Mouse (Mus musculus) thymus, postnatal 4 days (tissue): ENCODE measurements around the gene Pprc1.

ENCODE experiments used
- DNase-seq: peaks from one replicate; pipeline ENCODE4 v3.0.0; 2021

The Pprc1 gene

DNA sequence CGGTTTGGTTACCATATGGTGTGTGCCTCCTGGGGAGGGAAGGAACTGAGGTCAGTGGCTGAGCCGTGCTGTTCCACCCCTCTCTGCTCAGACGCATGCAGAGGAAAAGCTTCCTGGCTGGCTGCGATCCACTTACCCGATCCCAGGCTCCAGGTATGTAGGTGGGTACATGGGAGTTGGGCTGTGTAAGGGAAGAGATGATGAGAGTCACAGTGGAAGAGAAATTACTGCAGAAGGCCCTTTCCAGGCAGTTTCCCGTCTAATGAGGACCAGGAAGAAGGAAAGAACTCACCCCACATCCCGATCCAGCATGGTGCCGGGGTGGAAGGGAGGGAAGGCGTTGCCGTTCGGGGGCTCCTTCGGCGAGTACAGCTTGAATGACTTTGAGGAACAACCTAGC, 8.7 kb upstream of the Pprc1 start:
- DNase-seq, result no peak

DNA sequence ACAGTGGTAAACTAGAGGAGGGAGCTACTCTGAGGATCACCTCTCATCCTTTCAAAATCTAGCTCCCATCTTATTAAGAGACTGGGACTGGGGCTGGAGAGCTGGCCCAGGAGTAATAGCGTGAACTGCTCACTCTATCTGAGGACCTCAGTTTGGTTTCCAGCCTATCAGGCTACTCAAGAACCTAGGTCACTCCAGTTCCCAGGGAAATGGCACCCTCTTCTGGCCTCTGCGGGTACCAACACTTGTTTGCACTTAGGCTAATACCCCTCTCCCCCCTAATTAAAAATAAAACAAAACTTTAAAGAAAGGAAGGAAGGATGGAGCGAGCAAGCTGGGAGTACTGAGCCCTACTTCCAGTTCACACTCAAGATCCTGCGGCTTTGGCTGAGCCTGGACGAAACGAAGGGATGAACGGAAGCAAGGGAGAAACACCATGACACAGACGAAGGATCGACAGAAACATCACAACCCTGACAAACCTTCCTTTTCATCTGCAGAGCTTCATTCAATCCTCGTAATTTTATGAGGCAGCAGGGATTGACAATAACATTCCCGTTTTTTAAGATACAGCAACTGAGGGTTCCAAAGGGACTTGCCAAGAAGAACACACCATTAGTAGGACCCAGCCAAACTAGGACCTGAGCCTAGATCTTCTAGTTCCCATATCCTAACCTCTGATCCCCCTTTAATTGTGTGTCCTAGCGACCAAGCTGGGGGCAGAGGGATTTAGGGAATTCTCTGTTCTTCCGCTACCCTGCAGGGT, 8.0 kb upstream of the Pprc1 start:
- peak; percentile 67 for DNase-seq

DNA sequence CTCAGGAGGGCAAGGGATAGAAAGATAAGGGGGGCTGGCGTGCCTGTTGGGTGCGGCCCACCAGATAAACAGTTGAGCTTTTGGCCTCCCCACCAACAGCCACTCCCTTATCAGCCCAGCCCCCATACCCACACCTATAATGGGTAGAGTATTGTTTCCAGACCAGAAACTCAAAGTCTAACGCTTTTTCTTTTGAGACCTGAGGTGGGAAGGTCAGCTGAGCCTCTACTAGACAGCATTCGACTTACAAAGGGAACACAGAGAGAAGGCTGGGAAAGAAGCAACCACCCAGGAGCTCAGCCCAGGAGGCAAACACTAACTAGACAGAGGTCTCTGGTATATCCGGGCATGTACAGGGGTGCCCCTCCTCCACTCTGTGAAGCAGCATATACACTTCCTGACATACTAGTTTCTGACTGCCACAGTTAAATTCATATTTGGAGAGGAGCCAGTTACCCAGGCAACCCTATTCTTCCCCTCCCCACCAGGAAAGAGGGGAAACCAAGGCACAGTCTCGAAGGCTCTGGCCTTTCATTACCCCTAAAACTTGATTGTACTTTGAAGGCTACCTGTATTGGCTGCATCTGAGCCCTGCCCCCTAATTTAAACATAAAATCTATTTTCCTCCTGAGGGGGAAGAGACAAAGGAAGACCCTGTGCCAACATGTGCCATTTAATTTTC, 7.3 kb upstream of the Pprc1 start:
- peak; percentile 72 for DNase-seq

DNA sequence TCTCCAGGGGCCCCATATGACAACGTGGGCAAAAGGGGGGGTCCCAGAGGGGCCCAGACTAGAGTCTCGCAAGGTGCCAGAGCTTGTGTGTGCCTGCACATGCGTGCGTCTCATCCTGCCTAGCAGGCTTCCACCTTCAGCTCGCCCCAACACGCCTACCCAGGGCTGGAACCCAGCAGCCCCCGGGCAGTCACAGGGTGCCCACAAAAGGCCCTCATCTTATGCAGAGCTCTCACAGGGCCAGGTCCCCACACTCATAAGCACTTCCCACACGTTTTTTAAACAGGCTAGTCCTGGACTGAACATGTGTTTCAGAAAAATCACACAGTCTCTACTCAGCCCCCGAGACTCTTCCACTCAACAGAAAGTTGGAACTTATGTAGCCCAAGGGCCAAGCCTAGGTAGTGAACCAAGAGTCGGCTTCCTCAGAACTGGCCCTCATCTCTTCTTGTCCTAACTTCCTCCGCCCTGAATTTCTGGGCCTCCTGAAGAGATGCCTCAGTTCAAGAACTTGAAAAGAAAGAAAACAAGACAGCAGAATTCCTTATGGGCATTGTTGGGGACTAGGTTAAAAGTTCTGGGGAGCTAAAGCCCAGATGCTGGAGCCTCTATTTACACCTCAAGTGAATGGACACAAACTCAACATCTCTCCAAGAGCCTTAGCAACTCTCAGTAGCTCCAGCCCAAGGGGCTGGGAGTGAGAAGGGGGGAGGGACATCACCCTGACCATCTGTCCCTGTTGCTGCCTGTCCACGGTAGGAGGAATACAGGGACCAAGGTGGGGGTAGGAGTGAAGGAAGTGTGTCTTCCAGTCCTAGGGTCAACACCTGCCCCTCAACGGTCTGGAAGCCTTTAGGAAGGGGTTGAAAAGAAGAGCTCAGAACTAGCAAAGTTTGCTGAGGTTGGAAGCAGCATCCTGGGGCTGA, 6.5 kb upstream of the Pprc1 start:
- DNase-seq, result peak; percentile 72

DNA sequence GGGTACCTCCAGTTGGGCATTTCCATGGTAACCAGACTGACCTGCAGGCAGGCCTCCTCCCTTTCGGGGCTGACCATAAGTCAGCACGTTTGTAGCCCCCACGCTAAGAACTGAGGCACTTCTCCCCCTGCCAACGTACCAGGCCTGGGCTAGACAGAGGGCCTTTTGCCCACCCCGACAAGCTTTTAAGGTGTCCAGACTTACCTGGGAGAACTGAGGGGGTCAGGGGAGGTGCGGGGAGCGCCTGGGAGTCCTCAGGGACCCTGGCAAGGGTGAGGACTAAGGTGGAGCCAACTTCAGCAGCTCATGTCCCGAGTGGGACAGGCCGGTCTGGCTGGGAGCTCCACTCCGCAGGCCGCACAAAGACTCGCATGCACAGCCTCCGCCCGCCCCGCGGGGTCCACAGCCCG, 5.8 kb upstream of the Pprc1 start:
- peak; percentile 60 for DNase-seq

DNA sequence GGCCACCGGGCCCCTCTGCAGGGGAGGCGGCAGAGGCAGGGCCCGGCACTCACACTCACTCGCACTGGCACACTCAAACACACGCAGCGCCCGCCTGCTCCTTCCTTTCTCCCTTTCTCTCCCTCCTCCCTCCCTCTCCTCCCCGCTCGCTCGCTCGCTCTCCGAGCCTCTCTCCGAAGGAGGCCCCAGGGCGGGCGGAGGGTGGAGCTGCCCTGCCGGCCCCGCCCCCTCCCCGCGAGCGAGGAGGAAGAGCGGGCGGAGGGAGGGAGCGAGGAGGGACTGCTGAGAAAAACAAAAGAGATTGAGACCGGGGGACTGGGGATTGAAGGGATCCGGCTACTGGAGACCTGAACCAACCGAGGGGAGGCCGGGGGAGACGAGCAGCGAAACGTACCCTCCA, 5.2 kb upstream of the Pprc1 start:
- DNase-seq, result peak; percentile 98

DNA sequence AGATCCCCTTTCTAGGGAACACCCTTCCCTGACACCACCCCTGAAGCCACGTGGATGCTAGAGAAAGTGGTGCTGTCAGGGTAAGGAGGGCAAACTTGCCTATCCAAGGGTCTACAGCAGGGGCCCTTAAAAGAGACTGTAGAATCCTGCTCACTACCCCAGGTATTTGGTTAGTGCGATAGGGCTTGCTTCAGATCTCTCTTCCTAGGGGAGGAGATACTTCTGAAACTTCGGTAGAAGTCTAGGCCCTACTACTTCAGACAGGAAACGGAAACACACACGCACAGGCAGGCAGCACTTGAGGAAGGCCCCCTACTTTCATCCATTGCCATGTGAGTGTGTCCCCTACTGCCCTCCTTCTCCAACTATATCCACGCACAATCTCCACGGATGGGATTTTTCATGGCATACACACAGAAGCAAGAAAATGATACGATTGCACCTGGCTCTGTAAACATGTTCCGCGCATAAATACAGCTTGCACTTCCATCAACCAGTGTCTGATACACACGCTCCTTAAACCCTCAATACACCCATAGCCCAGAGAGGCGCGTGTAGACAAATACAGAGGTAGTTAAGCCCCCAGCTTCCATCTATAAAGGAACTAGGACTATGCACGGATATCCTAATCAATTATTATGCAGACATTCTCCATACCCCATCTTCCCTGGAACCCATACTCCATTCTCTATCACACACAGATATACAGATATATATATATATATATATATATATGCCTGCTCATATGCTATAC, 4.4 kb upstream of the Pprc1 start:
- DNase-seq, result peak; percentile 56

DNA sequence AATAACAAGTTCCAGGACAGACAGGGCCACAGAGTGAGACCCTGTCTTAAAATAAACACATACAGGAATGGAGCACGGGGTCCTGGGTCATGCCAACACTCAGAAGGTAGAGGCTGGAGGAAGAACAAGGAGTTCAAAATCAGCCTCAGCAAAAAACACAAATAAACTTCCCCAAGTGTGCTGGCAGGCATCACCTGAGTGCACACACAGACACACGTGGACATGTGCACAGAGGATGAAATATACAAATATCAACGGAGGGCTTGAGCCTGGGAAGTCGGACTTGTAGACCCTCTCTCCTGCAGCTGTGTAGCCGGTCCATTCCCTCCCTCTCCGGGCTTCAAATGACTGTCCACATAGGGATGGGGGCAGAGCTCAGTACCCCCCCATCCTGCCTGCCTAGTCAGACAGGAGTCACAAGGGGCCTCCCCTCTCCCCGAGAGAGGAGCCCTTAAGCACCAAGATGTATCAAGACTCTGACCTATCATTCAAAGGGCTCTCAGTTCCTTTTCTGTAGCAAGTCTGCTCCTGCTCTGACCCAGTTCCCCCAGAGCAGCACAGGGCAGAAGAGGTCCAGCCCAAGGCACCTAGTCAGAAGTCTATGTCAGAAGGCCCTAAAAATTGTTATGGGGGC, 3.3 kb upstream of the Pprc1 start:
- peak; percentile 36 for DNase-seq

DNA sequence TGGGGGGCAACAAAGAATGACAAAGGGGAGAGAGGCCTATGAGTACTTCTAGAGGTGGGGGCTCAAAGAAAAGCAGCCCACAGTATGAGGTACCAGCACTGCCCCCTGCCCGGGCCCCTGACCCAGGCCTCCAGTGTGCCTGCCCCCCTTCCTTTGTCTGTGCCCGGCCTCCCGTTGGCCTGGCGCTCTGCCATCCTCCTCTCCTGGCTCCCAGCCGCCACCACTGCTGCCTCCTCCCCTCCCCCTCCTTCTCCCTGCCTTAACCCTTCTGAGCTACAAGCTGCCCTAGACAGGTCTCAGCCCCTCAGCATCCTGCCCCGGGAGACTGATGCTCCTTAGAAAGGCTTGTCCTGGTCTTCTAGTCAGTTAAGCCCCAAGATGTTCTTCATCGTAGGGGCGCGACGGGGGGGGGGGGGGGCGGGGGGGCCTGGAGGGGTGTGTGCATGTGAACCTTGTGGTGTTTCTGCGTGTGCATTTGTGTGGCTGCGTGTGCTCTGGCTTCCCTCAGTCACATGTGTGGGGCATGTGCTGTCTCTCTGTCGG, 2.7 kb upstream of the Pprc1 start:
- DNase-seq, result peak; percentile 73

DNA sequence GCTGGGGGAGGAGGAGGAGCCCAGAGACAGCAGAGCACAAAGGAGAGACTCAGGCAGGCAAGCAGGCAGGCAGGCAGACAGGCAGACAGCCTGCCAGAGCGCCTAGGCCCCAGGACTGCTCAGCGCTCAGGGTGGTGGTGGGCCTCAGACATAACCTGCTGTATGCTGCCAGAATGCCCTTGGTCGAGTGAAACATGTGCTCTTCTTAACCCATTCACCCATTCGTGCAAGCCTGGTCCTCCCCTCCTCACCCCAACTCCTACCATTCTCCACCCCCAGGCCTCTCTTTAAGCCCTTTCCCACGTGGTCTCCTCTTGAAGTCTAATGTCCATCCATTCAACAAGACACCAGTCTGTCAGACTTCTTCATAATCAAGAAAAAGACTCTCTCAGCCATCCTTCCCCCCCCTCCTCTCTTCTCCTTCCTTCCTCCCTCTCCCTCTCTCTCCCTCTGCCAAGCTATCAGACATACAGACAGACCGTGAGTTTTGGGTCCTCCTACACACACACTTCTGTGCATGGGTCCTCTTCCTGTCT, 2.1 kb upstream of the Pprc1 start:
- peak; percentile 69 for DNase-seq

DNA sequence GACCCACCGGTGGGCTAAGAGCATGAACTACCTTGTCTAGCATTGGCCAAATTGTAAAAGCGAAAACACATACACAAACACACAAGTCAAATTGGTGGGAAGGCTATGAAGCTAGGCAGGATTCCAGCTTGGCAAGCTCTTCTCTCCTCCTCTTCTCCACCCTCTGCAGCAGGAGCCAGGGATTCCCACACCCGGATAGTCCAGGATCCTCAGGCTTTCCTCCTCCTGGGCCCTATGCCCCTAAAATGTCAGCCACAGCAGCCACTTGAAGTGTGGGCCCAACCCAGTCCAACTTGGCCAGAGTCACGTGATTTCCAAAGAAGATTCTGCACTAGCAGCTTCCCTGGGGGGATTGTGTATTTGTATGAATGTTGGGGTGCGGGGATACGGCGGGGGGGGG, 1.3 kb upstream of the Pprc1 start:
- no peak for DNase-seq

DNA sequence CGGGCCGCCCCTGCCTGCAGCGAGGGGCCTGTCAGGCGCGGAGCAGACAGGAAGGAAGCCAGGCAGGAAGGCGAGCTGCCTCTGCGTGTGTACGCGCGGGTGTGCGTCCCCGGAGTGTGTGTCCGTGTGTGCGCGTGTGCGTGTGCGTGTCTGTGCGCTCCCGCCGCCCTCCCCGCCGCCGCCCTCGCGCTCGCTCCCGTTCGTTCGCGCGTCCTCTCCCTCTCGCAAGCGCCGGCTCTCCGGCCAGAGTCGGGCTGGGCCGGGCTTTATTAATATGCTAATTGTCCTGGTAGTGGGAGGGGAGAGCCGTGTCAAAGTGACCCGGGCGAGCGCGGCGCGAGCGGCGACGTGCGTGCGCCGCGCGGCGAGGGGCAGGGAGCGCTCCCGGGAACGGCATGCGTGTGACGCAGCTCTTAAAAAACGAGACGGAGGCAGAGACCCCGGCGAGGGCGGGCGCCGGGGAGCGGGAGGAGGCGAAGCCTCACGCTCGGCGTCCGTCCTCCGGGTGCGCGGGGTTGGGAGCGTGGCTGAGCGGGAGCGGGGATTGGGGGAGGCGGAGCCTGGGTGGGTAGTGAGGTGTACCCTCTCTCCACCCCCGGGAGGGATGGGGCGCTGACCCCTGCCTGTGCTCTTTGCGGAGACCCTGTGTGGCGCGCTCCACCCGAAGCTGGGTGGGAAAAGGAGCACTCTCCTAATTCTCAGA, 458 bp downstream of the Pprc1 start, which contains the start of gene Ldb1:
Gene Ldb1, minus strand, starts transcription at position 222 of the 703 bp plus-strand sequence.
- DNase-seq, result peak; percentile 81

DNA sequence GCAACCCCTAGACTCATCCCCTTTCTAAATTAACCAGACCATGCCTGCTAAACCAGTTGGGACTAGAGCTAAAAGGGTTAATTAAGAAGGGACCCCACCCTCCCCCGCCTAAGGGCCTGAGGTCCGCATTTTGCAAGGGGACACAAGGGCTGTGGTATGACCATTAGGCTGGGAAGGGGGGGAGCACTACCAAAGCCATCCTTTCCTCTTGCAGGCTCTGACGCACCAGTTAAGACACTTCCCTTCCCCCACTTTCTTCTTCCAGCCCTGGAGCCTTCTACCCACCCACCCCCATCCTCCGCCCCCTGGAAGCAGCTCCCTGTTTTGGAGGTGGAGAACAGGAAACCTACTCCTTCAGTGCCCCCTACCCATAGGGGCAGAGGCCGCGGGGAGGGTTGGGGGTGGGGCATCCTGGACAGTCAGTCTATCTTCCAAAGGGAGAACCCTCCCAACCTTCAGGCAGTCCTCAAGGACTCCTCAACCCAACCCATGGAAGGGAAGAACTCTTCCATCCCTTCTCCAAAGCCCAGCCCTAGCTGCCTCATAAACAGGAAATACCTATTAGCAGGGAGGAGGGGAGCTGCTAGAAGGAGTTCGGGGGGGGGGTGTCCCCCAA, 1.1 kb downstream of the Pprc1 start:
- peak; percentile 41 for DNase-seq

DNA sequence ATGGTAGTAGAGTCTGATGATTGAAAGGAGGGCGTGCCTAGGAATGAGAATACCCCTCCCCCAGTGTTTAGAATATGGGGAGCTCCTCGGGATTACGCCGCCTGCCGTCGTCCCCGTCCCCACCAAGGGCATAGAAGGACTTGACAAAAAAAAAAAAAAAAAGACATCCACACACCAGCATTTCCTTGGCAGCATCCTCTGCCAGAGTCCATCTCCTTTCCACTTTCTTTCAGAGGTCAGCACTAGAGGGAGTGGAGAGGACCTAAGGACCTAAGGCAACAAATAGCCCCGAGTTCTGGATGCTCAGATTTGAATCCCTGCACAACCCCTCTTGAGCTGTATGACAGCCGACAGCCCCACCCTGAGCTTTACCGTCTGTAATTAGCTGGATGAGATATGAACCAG, 1.9 kb downstream of the Pprc1 start:
- no peak for DNase-seq

DNA sequence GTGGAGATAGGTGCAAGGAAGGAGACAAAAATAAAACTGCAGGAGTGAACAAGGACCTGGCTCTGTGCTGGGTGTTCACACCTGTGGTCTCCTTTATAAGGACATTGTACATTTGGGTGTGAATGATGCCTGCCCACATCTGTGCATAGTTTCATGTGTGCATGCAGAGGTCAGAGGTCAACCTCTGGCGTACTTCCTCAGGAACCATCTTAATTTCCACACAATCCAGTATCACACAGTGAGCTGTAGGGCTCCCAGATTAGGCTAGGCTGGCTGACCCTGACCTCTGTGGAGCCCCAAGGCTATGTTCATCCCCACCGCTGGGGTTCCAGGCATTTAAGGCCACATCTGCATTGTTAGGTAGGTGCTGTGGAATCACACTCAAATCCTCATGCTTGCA, 2.7 kb downstream of the Pprc1 start:
- no peak for DNase-seq

DNA sequence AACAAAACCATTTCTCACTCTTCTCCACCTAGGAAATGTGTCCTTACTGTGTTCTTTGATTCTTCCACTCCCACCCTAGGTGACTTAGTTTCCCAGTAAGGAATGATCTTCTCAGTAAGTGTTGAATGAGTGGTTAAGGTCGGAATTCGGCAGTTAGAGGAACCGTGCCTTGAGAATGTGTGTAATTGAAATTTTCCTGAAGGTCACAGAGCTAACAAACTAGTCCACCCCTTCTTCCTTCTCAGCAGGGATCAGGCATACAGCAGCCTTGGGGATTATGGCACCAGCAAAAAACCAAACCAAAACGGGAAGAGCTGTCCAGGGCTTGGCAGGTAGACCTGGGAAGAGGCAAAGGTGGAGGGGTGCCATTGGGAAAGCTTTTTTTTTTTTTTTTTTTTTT, 4.4 kb downstream of the Pprc1 start:
- DNase-seq, result no peak

DNA sequence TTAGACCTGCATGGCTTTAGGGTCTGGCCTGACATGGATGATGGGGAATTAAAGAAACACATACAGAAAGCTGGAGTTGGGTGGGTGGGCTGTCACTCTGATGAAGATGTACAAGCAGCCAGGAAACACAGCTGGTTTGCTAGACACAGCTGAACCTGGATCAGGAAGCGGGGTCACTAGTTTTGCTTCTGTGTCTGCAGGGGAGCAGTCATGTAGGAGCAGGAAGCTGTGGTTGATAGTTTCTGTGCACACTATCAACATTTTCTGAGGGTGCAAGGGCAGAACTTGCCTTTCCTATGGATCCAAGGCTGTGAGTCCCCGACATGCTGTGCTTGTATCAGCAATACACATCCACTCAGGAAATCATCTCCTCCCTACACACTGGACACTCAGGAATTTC, 5.8 kb downstream of the Pprc1 start:
- DNase-seq, result peak; percentile 59

DNA sequence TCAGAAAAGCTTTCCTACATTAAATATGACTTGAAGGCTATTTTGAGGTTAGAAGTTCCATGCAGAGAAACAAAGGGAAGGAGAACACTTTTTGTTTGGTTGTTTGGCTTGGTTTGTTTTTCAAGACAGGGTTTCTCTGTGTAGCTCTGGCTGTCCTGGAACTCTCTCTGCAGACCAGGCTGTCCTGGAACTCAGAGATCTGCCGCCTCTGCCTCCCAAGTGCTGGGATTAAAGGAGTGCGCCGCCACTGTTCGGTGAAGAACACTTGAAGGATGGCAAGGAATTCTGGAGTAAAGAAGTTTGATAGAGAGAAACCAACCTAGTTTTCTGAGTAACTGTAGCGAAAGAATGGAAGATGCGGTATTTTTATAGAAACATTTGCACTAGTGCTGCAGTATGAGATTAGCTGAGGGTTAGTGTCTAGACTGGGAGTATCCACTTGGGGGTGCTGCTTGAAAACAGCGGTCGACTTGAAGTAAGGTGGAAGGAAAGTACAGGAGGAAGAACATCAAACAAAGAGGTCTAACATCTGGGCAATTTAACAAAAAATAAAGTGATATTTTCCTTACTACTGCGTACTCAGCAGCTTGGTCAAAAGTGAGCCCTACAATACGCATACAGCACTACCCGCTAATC, 11.2 kb downstream of the Pprc1 start:
- DNase-seq, result peak; percentile 59

DNA sequence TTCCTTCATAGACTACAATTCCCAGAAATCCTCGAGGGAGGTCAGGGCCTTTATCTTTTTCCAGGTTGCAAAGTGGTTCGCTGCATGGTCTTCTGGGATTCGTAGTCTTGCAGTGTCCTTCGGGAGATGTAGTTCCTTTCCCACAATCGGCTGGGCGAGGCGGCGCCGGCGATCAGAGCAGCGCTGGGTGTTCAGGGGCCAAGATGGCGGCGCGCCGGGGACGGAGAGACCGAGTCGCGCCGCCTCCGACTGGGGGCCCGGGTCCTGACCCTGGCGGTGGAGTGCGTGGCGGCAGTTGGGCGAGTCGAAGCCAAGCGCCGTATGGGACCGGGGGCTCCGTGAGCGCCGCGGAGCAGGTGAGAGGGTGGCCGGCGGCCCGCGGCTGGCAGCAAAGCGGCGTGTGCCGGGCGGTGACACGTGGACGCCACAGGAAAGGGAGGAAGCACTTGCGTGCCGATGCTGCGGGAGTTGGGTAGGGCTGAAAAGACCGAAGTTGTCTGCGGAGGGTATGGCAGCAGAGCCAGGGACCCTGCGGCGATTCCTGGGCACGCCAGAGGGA, 11.8 kb downstream of the Pprc1 start:
- DNase-seq, result peak; percentile 91
